Mouse (Mus musculus): ENCODE measurements at regions not wholly inside any gene's neighbourhood (a gene's known extent, or its start where the extent isn't known, plus 50 kb on each side); places are given as distances from the start of the nearest gene placed in this dataset.

GRCm38 (mm10) chr7:68509096-68509495 lies 235.5 kb downstream of the Fam169b start:
- Histone ChIP-seq H3K4me1 (ENCODE audit: control insufficient read depth, insufficient read depth, insufficient read length, low read length) (no peaks in the 10 kb centered on the region), H3K4me3 (ENCODE audit: insufficient read depth, low read depth, low read length) (no peak overlapping the region), H3K27ac (replicated peaks; ENCODE audit: low read depth, low read length) (no peak overlapping the region)

- Histone ChIP-seq H3K4me1 (ENCODE audit: control insufficient read depth, insufficient read depth, insufficient read length, low read length) (no peaks in the 10 kb centered on the region), H3K4me3 (ENCODE audit: insufficient read depth, low read depth, low read length) (no peak overlapping the region), H3K27ac (replicated peaks; ENCODE audit: low read depth, low read length) (no peak overlapping the region)
Observed at GRCm38 (mm10) chr7:68491143-68491810, 217.6 kb downstream of the Fam169b start.

DNA sequence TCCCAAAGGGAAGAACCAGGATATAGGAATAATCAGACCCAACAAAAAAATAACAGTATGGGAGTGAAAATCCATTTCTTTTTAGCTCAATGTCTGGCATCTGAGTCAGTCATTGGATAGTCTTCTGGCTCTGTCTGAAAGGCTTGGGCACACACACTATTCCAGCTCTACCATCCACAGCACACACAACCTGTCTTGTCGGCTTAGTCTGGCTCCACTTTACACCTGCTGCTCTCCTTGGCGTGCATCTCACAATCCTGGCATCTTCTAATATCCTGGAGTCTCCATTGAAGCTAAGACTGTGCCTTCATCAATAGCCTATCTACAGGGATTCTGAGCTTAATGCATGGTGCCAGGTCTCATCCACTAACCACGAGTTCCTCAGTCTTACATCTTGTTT lies 213.0 kb downstream of the Fam169b start:
- Histone ChIP-seq H3K4me1 (ENCODE audit: control insufficient read depth, insufficient read depth, insufficient read length, low read length) (no peaks in the 10 kb centered on the region), H3K4me3 (ENCODE audit: insufficient read depth, low read depth, low read length) (no peak overlapping the region), H3K27ac (replicated peaks; ENCODE audit: low read depth, low read length) (no peak overlapping the region)

GRCm38 (mm10) chr7:68482553-68482952 lies 208.9 kb downstream of the Fam169b start:
- Histone ChIP-seq H3K4me1 (ENCODE audit: control insufficient read depth, insufficient read depth, insufficient read length, low read length) (no peaks in the 10 kb centered on the region), H3K4me3 (ENCODE audit: insufficient read depth, low read depth, low read length) (no peak overlapping the region), H3K27ac (replicated peaks; ENCODE audit: low read depth, low read length) (no peak overlapping the region)

- Histone ChIP-seq H3K27ac (replicated peaks; ENCODE audit: low read depth, low read length) (no peak overlapping the region), H3K4me1 (ENCODE audit: control insufficient read depth, insufficient read depth, insufficient read length, low read length) (no peaks in the 10 kb centered on the region)
Observed at GRCm38 (mm10) chr7:68480770-68481169, 207.1 kb downstream of the Fam169b start.

DNA sequence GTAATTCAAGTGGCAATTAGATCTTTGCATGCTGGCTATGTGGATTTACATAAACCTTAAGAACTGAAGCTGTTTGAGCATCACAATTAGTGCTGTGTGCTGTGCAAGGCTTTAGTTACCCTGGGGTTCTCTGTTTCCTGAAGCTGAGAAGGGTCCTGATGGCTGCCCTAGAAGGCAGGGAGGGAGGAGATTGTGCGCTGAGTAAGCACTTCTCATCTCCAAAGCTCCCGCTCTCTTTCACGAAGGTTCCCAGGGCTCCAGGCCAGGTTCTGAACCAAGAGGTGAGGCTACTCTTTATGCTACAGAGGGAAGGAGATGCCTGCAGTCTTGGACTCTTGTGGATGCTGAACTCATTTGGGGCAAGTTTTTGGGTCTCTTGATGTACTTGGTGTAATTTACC lies 206.7 kb downstream of the Fam169b start:
- Histone ChIP-seq H3K4me3 (ENCODE audit: insufficient read depth, low read depth, low read length) (no peak overlapping the region), H3K27ac (replicated peaks; ENCODE audit: low read depth, low read length) (no peak overlapping the region), H3K4me1 (ENCODE audit: control insufficient read depth, insufficient read depth, insufficient read length, low read length) (no peaks in the 10 kb centered on the region)

More at GRCm38 (mm10) chr7:68480770-68481169, 207.1 kb downstream of the Fam169b start:
- no peak overlapping the region for H3K4me3 ChIP-seq (ENCODE audit: insufficient read depth, low read depth, low read length)

GRCm38 (mm10) chr7:68478044-68478443 lies 204.4 kb downstream of the Fam169b start:
- Histone ChIP-seq H3K4me1 (ENCODE audit: control insufficient read depth, insufficient read depth, insufficient read length, low read length) (no peaks in the 10 kb centered on the region), H3K27ac (replicated peaks; ENCODE audit: low read depth, low read length) (no peak overlapping the region), H3K4me3 (ENCODE audit: insufficient read depth, low read depth, low read length) (no peak overlapping the region)

DNA sequence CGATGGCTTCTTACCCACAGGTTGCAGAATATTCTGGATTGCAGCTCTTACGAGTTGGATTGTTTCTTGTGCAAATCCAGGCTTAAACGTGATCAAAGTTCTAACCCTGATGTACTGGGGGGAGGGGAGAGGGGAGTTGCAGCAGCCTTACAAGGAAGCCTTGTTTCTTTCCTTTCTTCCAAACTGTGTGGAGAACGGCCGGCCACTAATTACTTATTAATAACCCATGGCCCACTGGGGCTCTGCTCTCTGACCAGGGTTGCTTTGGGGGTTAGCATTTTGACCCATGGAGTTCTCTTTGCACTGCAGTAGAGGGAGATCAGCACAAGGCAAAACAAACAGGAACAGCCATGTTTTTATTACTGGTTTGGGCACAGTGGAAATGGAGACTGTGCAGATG lies 199.2 kb downstream of the Fam169b start:
- no peak overlapping the region for H3K4me3 ChIP-seq (ENCODE audit: insufficient read depth, low read depth, low read length)
- no peak overlapping the region for H3K27ac ChIP-seq (replicated peaks; ENCODE audit: low read depth, low read length)
- no peaks in the 10 kb centered on the region for H3K4me1 ChIP-seq (ENCODE audit: control insufficient read depth, insufficient read depth, insufficient read length, low read length)

DNA sequence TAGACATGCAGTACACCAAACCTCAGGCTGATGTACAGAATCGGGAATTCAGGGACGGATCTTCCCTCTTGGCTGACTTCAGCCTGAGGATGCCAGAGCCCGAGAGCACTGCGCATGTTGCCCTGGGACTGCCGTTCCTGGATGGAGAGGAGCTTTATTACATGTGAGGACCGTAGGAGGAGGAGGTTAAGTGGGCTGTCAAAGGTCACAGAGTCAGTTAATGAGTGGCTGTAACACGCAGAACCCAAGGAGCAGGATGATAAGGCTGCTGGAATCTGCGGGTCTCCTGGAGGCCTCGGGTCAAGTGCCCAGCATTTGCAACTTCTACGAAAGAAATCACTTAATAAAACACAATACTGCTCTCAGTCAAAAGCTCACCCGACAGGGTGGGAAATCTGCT lies 197.3 kb downstream of the Fam169b start:
- Histone ChIP-seq H3K4me3 (ENCODE audit: insufficient read depth, low read depth, low read length) (no peak overlapping the region), H3K4me1 (ENCODE audit: control insufficient read depth, insufficient read depth, insufficient read length, low read length) (no peaks in the 10 kb centered on the region), H3K27ac (replicated peaks; ENCODE audit: low read depth, low read length) (no peak overlapping the region)

- Histone ChIP-seq H3K4me1 (ENCODE audit: control insufficient read depth, insufficient read depth, insufficient read length, low read length) (no peaks in the 10 kb centered on the region), H3K27ac (replicated peaks; ENCODE audit: low read depth, low read length) (no peak overlapping the region), H3K4me3 (ENCODE audit: insufficient read depth, low read depth, low read length) (no peak overlapping the region)
Observed at GRCm38 (mm10) chr7:68468574-68468973, 194.9 kb downstream of the Fam169b start.

- H3K27ac ChIP-seq (replicated peaks; ENCODE audit: low read depth, low read length) = no peak overlapping the region
- H3K4me3 ChIP-seq (ENCODE audit: insufficient read depth, low read depth, low read length) = no peak overlapping the region
- no peaks in the 10 kb centered on the region for H3K4me1 ChIP-seq (ENCODE audit: control insufficient read depth, insufficient read depth, insufficient read length, low read length)
Observed at GRCm38 (mm10) chr7:68457842-68458241, 184.2 kb downstream of the Fam169b start.

DNA sequence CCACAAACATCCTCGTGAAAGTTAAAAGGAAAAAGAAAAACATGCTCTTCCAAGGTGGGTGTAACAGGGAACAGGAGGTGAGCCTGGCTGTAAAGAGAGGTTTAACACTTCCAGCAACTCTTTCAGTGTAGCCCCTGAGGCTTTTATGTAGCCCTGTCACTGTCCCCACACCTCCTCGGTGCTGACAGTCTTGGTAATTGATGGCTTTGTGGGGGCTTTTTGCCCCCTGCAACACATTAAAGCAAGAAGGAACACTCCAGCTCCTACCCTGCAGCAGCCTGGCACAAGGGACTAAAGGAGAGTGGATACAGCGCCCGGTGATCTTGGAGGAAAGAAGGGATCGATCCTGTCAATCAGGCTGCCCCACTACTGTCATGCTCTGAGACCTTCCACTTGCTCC lies 181.8 kb downstream of the Fam169b start:
- no peaks in the 10 kb centered on the region for H3K4me1 ChIP-seq (ENCODE audit: control insufficient read depth, insufficient read depth, insufficient read length, low read length)
- no peak overlapping the region for H3K4me3 ChIP-seq (ENCODE audit: insufficient read depth, low read depth, low read length)
- no peak overlapping the region for H3K27ac ChIP-seq (replicated peaks; ENCODE audit: low read depth, low read length)

- Histone ChIP-seq H3K4me3 (ENCODE audit: insufficient read depth, low read depth, low read length) (no peak overlapping the region), H3K27ac (replicated peaks; ENCODE audit: low read depth, low read length) (no peak overlapping the region), H3K4me1 (ENCODE audit: control insufficient read depth, insufficient read depth, insufficient read length, low read length) (no peaks in the 10 kb centered on the region)
Observed at GRCm38 (mm10) chr7:68453028-68453692, 179.5 kb downstream of the Fam169b start.

DNA sequence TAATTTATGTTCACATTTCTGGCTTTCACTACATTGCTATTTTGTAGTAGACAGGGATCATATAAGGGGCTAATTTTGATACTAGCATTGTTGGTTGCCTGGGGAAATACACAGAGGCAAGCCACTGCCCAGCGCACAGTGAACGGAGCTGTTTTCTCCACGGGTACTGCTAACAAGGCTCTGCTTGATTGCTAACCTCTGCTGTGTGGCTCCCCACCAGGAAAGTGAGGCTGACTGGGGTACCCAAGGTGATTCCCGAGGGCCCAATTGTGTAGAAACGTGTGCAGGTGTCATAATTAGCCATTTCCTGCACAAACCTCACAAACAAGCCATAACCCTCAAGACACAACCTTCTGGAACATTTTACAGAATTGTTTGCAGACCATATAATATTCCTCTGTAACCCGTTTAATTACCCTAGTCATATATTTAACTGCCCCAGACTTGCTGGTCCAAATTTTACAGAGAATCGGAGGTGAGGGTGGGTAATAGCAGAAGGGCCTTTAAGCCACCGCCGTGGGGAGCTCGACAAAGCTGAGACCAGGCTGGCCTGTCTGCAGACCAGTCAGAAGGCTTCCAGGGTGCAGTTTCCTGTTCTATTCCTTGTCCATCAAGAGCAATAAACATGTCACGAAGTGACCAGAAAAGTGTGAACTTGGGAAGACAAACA lies 170.9 kb downstream of the Fam169b start:
- Histone ChIP-seq H3K27ac (replicated peaks; ENCODE audit: low read depth, low read length) (no peak overlapping the region), H3K4me3 (ENCODE audit: insufficient read depth, low read depth, low read length) (no peak overlapping the region), H3K4me1 (ENCODE audit: control insufficient read depth, insufficient read depth, insufficient read length, low read length) (no peaks in the 10 kb centered on the region)

DNA sequence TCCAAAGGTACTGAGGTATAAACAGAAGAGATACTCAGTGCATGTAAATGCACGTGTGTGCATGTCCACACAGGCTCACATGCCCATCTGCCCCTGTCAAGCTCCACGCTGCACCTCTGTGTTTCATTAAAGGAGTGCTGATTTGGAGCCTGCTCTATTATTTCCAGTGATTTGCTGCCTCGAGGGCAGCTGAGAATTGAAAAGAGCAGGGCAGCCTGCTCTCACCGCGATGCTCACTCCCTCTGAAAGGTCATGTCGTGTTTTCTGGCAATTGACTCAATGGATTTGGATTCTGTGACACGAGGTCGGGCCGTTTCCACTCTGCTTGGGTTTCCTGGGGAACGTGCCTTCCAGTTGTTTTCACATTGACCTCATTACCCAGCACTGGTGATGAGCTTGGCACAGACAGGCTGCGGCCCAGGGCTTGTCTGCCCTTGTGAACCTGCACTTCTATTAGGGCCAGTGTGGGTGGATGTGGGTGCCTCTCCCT lies 167.1 kb downstream of the Fam169b start:
- Histone ChIP-seq H3K4me3 (ENCODE audit: insufficient read depth, low read depth, low read length) (no peak overlapping the region), H3K27ac (replicated peaks; ENCODE audit: low read depth, low read length) (no peak overlapping the region), H3K4me1 (ENCODE audit: control insufficient read depth, insufficient read depth, insufficient read length, low read length) (no peaks in the 10 kb centered on the region)

DNA sequence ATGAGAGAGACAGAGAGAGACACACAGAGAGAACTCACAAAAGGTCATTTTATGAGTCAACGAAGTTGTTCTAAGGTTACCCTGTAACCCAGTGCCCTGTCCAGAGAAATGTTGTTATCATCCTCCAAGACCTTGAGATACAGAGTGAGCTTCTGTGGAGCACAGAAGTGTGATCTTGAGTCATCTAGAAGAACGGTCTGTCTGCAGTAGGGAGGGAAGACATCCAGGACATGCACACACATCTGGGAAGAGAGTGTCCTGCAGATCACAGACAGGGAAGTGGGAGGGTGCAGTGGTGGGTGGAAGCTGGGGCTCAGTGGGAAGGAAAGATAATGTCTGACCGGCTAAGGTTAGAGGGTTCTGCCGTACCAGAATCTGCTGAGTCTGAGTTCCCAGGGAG lies 155.3 kb downstream of the Fam169b start:
- H3K27ac ChIP-seq (replicated peaks; ENCODE audit: low read depth, low read length) = no peak overlapping the region
- H3K4me3 ChIP-seq (ENCODE audit: insufficient read depth, low read depth, low read length) = no peak overlapping the region
- no peaks in the 10 kb centered on the region for H3K4me1 ChIP-seq (ENCODE audit: control insufficient read depth, insufficient read depth, insufficient read length, low read length)

Data from brown adipose tissue, adult 24 weeks (tissue).